Mouse (Mus musculus) myocyte (in vitro differentiated cells): ENCODE measurements around the gene Gga2. TPM values are rescaled to one million over a fixed set of nuclear protein-coding genes. Genes with fewer than 3 reads are reported as not detected.

Source experiments
- H3K27me3 ChIP-seq: one replicate; pipeline ENCODE4 v1.6.1; 2011; ENCODE audit not compliant: control insufficient read depth, insufficient read depth, insufficient read length
- H3K36me3 ChIP-seq: one replicate; pipeline ENCODE4 v1.6.1; 2011; ENCODE audit not compliant: control insufficient read depth, insufficient read depth
- H3K4me2 ChIP-seq: one replicate; pipeline ENCODE4 v1.6.1; 2011; ENCODE audit warnings: low read depth, control low read depth
- H3K4me3 ChIP-seq: one replicate; pipeline ENCODE4 v1.5.1; 2011; ENCODE audit warnings: mild to moderate bottlenecking, control low read depth, moderate library complexity
- H3K79me2 ChIP-seq: one replicate; pipeline ENCODE4 v1.6.1; 2011; ENCODE audit not compliant: control insufficient read depth, insufficient read depth
- H3ac ChIP-seq: one replicate; pipeline ENCODE4 v1.6.1; 2011; ENCODE audit not compliant: control insufficient read depth, insufficient read length
- CEBPB ChIP-seq: IDR thresholded peaks from 2 replicates; pipeline ENCODE4 v1.6.1; 2011; ENCODE audit warnings: mild to moderate bottlenecking, moderate library complexity; ENCODE audit not compliant: poor library complexity, insufficient read depth, severe bottlenecking
- E2F4 ChIP-seq: IDR thresholded peaks from one replicate; pipeline ENCODE4 v1.6.1; 2011; ENCODE audit warnings: mild to moderate bottlenecking, control low read depth, moderate library complexity; ENCODE audit not compliant: insufficient read depth
- MAX ChIP-seq: IDR thresholded peaks from one replicate; pipeline ENCODE4 v1.6.1; 2011; ENCODE audit warnings: low read depth, mild to moderate bottlenecking, control low read depth
- MYOD1 ChIP-seq, 3 experiments: IDR thresholded peaks; one replicate each; pipeline ENCODE4 v1.6.1; 2011; ENCODE audit warnings: control low read depth in 2 of 3, low read depth in 2 of 3, mild to moderate bottlenecking in 2 of 3, moderate library complexity in 1 of 3; ENCODE audit not compliant: insufficient read length in 2 of 3, control insufficient read depth in 1 of 3
- MYOG ChIP-seq, 3 experiments: IDR thresholded peaks; one replicate each; pipeline ENCODE4 v1.6.1; 2011; ENCODE audit warnings: control low read depth in 2 of 3, low read depth in 2 of 3, mild to moderate bottlenecking in 2 of 3; ENCODE audit not compliant: insufficient read length in 2 of 3, control insufficient read depth in 1 of 3, insufficient read depth in 1 of 3
- POLR2A ChIP-seq: IDR thresholded peaks from one replicate; pipeline ENCODE4 v1.6.1; 2011; ENCODE audit warnings: low read depth, mild to moderate bottlenecking, control low read depth, moderate library complexity; ENCODE audit not compliant: insufficient read length
- POLR2AphosphoS2 ChIP-seq: IDR thresholded peaks from one replicate; pipeline ENCODE4 v1.6.1; 2011; ENCODE audit warnings: low read depth, control low read depth; ENCODE audit not compliant: insufficient read length
- REST ChIP-seq: IDR thresholded peaks from one replicate; pipeline ENCODE4 v1.6.1; 2011; ENCODE audit warnings: mild to moderate bottlenecking, control low read depth, moderate library complexity; ENCODE audit not compliant: insufficient read depth, insufficient read length
- SRF ChIP-seq: IDR thresholded peaks from one replicate; pipeline ENCODE4 v1.6.1; 2011; ENCODE audit warnings: low read depth; ENCODE audit not compliant: control insufficient read depth, insufficient read length
- TCF12 ChIP-seq: IDR thresholded peaks from one replicate; pipeline ENCODE4 v1.6.1; 2011; ENCODE audit warnings: mild to moderate bottlenecking, control low read depth; ENCODE audit not compliant: poor library complexity, insufficient read depth, severe bottlenecking
- TCF3 ChIP-seq: IDR thresholded peaks from one replicate; pipeline ENCODE4 v1.6.1; 2011; ENCODE audit warnings: low read depth, control low read depth; ENCODE audit not compliant: insufficient read length
- USF1 ChIP-seq: IDR thresholded peaks from one replicate; pipeline ENCODE4 v1.6.1; 2011; ENCODE audit warnings: low read depth, mild to moderate bottlenecking, control low read depth, moderate library complexity
- polyA plus RNA-seq: library from polyadenylated mRNA; unstranded; fragments of >200 nt; fragmentation: generic; extraction: Trizol; gene quantifications from one replicate; pipeline ENCODE4 v1.2.1, GENCODE M21; 2012; ENCODE audit warnings: missing spikeins

Gga2 gene
- polyA plus RNA-seq, 1 experiment, result 63.9 TPM

DNA sequence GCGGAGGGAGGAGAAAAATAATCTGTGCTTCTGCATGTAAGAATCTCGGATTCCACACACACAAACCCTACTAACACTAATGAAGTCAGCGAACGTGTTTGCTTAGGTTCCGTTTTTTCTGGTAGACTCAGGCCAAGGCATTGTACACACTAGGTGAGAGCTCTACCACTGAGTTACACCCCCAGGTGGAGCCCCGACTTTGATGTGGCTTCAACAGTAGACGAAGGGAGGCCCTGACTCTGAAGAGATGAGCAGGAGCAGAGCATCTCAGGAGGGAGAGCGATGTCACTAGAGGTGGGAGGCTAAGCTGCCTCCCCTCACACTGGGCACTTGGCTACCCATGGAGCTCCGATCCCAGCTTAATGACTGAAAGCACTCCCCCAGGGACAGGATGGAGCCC, 52.2 kb downstream of the Gga2 start:
- Histone ChIP-seq H3ac (no peak overlapping the region), H3K79me2 (no peaks in the 10 kb centered on the region), H3K4me2 (no peak overlapping the region), H3K4me3 (no peak overlapping the region), H3K27me3 (no peaks in the 10 kb centered on the region), H3K36me3 (peaks cover 4% of the 10 kb centered on the region)
- TF ChIP-seq POLR2A (no peak), TCF12 (no peak), MYOD1 (IDR thresholded peaks at IDR 0.05; ENCODE audit: control insufficient read depth in 1 of 3, insufficient read length in 2 of 3, low read depth in 2 of 3) (no peak), POLR2AphosphoS2 (no peak), CEBPB (no peak)

- Histone ChIP-seq H3K36me3 (peaks cover 3% of the 10 kb centered on the region), H3K79me2 (no peaks in the 10 kb centered on the region), H3ac (no peak overlapping the region), H3K4me2 (no peak overlapping the region), H3K4me3 (no peak overlapping the region), H3K27me3 (no peaks in the 10 kb centered on the region)
- TF ChIP-seq MAX (no peak), MYOG (IDR thresholded peaks at IDR 0.05; ENCODE audit: control insufficient read depth in 1 of 3, insufficient read depth in 1 of 3, insufficient read length in 2 of 3, low read depth in 2 of 3) (no peak), REST (no peak), POLR2A (no peak), TCF12 (no peak), SRF (no peak), E2F4 (no peak), TCF3 (no peak), USF1 (no peak), MYOD1 (IDR thresholded peaks at IDR 0.05; ENCODE audit: control insufficient read depth in 1 of 3, insufficient read length in 2 of 3, low read depth in 2 of 3) (no peak), CEBPB (no peak), POLR2AphosphoS2 (no peak)
These were observed 52.8 kb downstream of the Gga2 start for GRCm38 (mm10) chr7:121968242-121968641.

DNA sequence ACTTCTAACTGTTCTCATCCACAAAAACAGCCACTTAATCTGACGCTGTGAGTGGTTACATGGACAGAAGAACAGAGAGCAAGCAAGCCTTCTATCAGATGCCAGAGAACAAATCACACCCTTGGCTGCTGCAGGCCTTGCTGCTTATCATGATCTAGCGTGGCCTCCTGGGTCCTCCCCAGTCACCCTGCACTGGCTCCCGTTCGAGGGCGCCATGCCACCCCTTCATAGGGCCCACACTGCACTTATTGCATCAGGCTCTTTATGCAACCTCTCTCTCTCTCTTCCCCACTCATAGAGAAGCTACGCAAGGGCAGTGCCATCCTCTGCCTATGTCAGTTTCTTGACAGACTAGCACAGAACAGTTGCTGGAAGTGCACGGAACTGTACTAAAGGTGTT, 54.9 kb downstream of the Gga2 start:
- H3K4me2 ChIP-seq, result no peak overlapping the region
- H3K27me3 ChIP-seq, result no peaks in the 10 kb centered on the region
- H3K4me3 ChIP-seq, result no peak overlapping the region
- no peaks in the 10 kb centered on the region for H3K36me3 ChIP-seq
- TF ChIP-seq USF1 (no peak), CEBPB (no peak), POLR2A (no peak), MYOD1 (IDR thresholded peaks at IDR 0.05; ENCODE audit: control insufficient read depth in 1 of 3, insufficient read length in 2 of 3, low read depth in 2 of 3) (no peak), POLR2AphosphoS2 (no peak), SRF (no peak), TCF3 (no peak), E2F4 (no peak), TCF12 (no peak), MYOG (IDR thresholded peaks at IDR 0.05; ENCODE audit: control insufficient read depth in 1 of 3, insufficient read depth in 1 of 3, insufficient read length in 2 of 3, low read depth in 2 of 3) (no peak), MAX (no peak), REST (no peak)
- no peak overlapping the region for H3ac ChIP-seq
- no peaks in the 10 kb centered on the region for H3K79me2 ChIP-seq

DNA sequence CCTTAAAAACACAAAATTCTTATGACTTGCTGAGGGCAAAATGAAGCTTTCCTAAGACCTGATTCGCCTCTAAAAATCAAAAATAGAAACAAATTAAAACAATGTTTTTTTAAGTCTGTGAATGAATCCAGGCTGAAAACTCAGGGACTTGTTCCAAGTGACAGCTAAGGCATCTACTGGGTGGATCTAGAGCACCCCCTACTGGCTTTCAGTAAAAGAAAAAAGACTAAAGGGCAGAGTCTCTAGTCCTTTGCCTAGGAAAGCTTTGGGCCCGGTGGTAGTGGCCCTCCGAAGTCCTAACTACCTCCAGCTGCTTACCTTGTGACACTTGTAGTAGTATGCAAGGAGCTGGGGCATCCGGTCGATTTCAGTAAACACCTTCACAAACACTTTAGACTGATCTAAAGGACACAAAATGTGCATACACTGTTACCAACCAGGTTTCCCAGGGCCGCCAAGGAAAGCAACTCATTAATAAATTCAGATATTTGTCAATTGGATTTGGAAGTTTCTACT, 57.1 kb downstream of the Gga2 start:
- H3K4me2 ChIP-seq, result no peak overlapping the region
- H3K36me3 ChIP-seq, result no peaks in the 10 kb centered on the region
- no peak overlapping the region for H3ac ChIP-seq
- H3K79me2 ChIP-seq, result no peaks in the 10 kb centered on the region
- H3K4me3 ChIP-seq, result no peak overlapping the region
- no peaks in the 10 kb centered on the region for H3K27me3 ChIP-seq
- no peak for TF ChIP-seq MAX
- TF ChIP-seq REST, result no peak
- no peak for TF ChIP-seq SRF
- no peak for TF ChIP-seq TCF12
- no peak for TF ChIP-seq TCF3
- no peak for TF ChIP-seq E2F4
- TF ChIP-seq MYOG (IDR thresholded peaks at IDR 0.05; ENCODE audit: control insufficient read depth in 1 of 3, insufficient read depth in 1 of 3, insufficient read length in 2 of 3, low read depth in 2 of 3), result no peak
- no peak for TF ChIP-seq POLR2A
- TF ChIP-seq CEBPB, result no peak
- TF ChIP-seq POLR2AphosphoS2, result no peak
- TF ChIP-seq USF1, result no peak
- TF ChIP-seq MYOD1 (IDR thresholded peaks at IDR 0.05; ENCODE audit: control insufficient read depth in 1 of 3, insufficient read length in 2 of 3, low read depth in 2 of 3), result no peak

- no peaks in the 10 kb centered on the region for H3K79me2 ChIP-seq
- no peak overlapping the region for H3K4me3 ChIP-seq
- H3K27me3 ChIP-seq, result no peaks in the 10 kb centered on the region
- TF ChIP-seq REST (no peak), TCF12 (no peak)
- no peak overlapping the region for H3K4me2 ChIP-seq
- peaks cover 8% of the 10 kb centered on the region for H3K36me3 ChIP-seq
- no peak overlapping the region for H3ac ChIP-seq
These were observed 58.5 kb downstream of the Gga2 start for GRCm38 (mm10) chr7:121962571-121962959.
